Mouse (Mus musculus): Measurements from ENCODE around the gene Gm20388.
"Not testable (repeated sequence)": the region's sequence is repeated elsewhere in the genome, so short reads cannot be mapped to it uniquely, and the experiment has no call there.

DNA sequence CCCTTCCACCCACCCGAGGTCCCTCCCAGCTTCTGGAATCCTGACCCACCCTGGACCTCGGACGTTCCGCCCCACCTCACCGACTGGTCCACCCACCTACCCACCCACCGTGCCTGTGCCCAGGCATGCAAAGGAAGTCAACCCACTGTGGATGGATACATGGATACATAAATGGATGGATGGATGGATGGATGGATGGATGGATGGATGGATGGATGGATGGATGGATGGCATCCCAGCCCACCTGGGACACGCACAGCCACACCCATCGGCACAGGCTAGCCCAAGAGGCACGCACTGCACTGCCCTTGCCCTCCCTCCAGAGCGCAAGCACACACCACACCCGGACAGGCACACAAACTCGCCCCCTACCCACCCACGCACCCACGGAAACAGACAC lies 3627.0 kb downstream of the Gm20388 start:
- not testable (repeated sequence) for TF ChIP-seq EP300 (optimal IDR thresholded peaks at IDR 0.05); CTCF (IDR thresholded peaks at IDR 0.05; ENCODE audit: low read depth)
